Mouse (Mus musculus) ovary, postnatal 14 days (tissue): ENCODE results near the gene Dap.

Experiments
- DNase-seq: peaks from one replicate; pipeline ENCODE4 v3.0.0; 2022; ENCODE audit warnings: low spot score

Dap gene

DNA sequence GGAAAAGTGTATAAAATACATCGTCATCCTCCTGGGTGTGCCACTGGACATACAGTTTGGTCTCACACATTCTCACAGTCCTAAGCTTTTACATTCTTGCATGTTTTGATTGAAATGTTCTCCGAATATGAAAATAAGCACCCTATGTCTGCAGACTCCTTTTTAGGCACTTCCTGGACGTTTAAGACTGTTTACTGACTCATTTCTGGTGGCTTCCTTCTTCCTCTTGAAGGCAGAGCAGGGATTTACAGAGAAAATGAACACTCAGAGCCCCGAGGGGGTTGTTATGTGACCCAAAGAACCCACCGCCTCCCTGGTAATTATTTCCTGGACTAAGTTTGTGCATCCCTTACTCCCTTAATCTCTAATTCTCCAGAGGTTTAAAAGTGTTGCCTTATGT is 13.8 kb downstream of the Dap start:
- DNase-seq: no peak

- DNase-seq: no peak
Measured at GRCm38 (mm10) chr15:31238611-31239010, 14.5 kb downstream of the Dap start.

- no peak for DNase-seq
Measured at GRCm38 (mm10) chr15:31239713-31240112, 15.6 kb downstream of the Dap start.

- no peak for DNase-seq
Measured at GRCm38 (mm10) chr15:31240181-31240580, 16.1 kb downstream of the Dap start.

- DNase-seq: no peak
Measured at GRCm38 (mm10) chr15:31243260-31243659, 19.1 kb downstream of the Dap start.

DNA sequence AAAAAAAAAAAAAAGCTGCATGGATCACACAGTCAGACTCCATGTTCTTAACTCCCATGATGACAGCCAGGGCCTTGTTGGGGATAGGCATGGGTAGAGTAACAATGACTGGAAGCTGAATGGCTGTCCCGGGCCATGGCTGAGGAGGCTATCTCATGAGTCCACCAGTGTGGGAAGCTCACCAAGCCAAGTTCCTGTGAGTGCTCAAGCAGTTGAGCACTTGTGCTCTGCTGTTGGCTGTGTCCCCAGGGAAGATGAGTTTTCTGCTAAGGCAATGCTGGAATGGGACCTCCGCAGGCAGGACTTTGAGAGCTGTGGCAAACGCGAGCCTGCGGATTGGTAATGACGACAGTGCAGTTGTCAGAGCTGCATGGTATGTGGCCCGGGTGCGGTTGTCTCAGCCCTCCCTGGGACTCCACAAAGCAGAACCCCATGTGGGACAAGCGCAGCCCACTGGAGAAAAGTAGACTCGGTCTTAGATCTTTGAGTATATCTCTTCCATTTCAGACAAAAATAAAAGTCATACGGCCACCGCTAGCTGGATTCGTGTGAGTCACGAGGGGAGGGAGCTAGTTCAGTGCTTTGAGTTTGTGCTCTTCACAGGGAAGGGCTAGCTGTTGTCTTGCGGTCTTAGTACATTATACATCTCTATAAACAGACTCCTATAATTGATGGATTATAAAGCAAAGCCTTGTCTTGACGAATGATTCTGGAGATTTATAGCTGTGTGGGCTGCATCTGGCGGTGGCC is 20.8 kb downstream of the Dap start:
- no peak for DNase-seq

DNA sequence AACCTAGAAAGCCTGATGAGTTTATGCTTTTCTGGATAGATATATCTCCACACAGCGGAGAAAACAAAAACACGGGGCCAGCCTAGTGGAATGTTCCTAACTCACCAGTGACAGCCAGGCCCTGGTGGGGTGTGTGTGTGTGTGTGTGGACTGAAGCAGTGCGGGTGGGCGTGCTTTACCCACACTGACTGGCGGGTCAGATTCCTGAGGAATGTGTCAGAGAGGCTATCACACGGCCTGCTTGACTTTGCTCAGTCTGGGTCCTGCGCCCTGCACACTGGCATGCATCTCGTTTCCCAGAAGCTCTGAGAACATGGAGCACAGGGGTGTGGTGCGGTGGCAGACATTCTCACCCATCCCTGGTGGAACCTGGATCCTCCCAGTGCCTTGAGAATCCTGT is 21.8 kb downstream of the Dap start:
- DNase-seq: no peak

GRCm38 (mm10) chr15:31247035-31247434 is 22.9 kb downstream of the Dap start:
- DNase-seq: no peak

GRCm38 (mm10) chr15:31248882-31249281 is 24.8 kb downstream of the Dap start:
- no peak for DNase-seq

- no peak for DNase-seq
Measured at GRCm38 (mm10) chr15:31250027-31250426, 25.9 kb downstream of the Dap start.

GRCm38 (mm10) chr15:31250676-31251075 is 26.6 kb downstream of the Dap start:
- no peak for DNase-seq

DNA sequence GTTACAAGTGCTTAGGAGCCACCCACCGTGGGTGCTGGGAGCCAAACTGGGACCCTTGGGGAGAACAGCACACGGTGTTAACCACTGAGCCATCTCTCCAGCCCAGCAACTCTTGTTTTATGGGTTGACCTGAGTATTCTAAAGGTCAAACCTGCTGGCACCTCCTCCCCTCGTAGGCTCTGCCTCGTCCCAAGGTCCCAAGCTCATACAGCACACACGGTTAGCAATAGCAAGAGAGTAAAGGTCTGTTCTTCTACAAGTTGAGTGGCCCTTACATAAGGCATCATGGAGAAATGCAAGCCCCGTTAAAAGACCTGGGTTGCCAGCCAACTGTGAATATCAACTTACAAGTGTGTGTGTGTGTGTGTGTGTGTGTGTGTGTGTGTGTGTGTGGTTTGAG is 27.1 kb downstream of the Dap start:
- DNase-seq: no peak

GRCm38 (mm10) chr15:31252590-31253311 is 28.6 kb downstream of the Dap start:
- DNase-seq: no peak

DNA sequence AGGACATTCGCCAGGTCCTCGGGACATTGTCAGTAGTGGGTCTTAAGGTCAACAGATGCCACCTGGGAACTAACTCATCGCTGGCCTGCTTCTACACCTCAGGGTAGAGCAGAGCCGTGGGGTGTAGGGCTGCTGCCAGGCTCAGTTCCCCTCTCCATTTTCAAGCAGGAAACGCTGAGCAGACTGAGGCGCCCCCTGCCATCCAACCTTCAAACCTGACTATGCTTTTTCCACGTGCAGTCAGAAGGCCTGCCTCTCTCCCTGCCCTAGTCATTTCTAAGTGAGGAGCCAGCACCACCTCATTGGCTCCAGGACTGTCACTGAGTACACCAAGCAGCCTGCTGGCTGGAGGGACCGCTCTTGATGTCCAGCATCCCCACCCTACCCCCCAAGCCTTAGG is 29.3 kb downstream of the Dap start:
- no peak for DNase-seq

DNA sequence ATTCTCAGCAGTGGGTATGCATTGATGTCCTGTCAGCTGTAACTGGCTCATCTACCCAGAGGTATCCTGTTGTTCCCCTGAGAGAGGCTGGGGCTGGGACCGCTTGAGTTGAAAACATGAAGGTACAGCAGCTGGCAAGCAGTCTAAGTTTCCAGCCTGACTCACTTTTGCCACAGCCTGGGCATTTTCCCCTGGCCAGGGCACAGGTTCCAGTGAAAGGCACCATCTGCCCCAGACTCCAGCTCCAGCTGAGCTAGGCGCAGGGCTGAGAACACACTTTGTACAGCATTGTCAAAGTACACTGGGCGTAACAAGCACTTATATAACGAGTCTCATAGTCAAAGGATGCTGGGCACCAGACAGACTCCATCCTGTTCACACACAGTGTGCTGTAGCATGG is 29.8 kb downstream of the Dap start:
- no peak for DNase-seq

GRCm38 (mm10) chr15:31254939-31255535 is 30.9 kb downstream of the Dap start:
- DNase-seq: no peak

DNA sequence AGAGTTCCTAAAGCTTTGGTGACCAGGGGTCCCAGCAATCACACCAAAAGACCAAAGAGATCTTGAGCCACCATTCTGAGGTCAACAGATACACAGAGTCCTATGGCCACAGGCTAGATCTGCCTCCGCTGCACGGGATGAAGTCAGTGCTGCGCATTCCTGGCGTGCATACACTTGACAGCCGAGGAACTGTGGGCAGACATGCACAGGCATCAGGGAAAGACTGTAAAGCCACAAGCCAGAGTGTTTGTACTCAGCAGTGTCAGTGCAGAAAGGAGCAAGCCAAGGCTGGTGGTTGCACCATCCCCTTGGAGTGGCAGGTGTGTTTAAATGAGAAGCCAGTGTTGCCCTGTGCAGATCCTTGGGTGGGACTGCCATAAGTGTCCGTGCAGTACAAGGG is 31.6 kb downstream of the Dap start:
- DNase-seq: no peak

GRCm38 (mm10) chr15:31257329-31257728 is 33.2 kb downstream of the Dap start:
- DNase-seq: no peak

- DNase-seq: no peak
Measured at GRCm38 (mm10) chr15:31258029-31258692, 34.0 kb downstream of the Dap start.

- DNase-seq: no peak
Measured at GRCm38 (mm10) chr15:31258693-31259439, 34.8 kb downstream of the Dap start.

GRCm38 (mm10) chr15:31261094-31261493 is 37.0 kb downstream of the Dap start:
- no peak for DNase-seq

DNA sequence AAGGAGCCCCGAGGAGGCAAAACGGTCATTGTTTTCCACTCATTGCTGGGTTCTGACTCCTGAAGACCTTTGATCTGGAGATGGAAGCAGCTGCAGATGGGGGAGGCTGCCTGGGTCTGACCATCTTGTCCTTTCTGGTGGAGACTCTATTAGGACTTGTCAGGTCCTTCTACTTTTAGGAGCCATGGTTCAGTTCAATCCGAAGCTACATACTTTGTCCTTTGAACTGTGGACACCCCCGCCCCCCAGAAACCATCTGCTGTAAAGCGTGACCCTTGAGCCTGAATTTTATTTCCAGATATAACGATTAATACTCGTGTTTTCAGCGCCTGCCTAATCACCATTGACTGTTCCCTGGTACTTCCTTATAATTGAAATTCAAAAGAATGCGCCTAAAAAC is 38.2 kb downstream of the Dap start:
- DNase-seq: no peak
